Mouse (Mus musculus) layer of hippocampus, adult 8-10 months (tissue): Measurements from ENCODE around the gene Cct2. TPM values are rescaled to one million over a fixed set of nuclear protein-coding genes. Genes with fewer than 3 reads are reported as not detected.
A peak's percentile ranks its signal among the peaks of the same experiment; 100 is the strongest.

Experiments
- DNase-seq, 2 experiments: peaks; one replicate each; pipeline ENCODE4 v3.0.0; 2022; ENCODE audit warnings: low spot score in 2 of 2
- total RNA-seq, 4 experiments: library from RNA; stranded (reverse); gene quantifications; 2 replicates each; pipeline ENCODE4 v1.2.4; 2022

The Cct2 gene
- 100 to 1,000 TPM; 161 to 170 (median 162) TPM for total RNA-seq

GRCm38 (mm10) chr10:117063254-117064021 is at the start of gene Cct2:
Gene Cct2, minus strand, starts transcription at chr10:117063814.
- peak; percentile 80 to 85 for DNase-seq

- no peak for DNase-seq
These were observed 48.9 kb upstream of the Cct2 start for GRCm38 (mm10) chr10:117112545-117112944.

GRCm38 (mm10) chr10:117111455-117111854 is 47.8 kb upstream of the Cct2 start:
- no peak for DNase-seq

- DNase-seq = no peak
These were observed 46.7 kb upstream of the Cct2 start for GRCm38 (mm10) chr10:117110271-117110670.

- no peak for DNase-seq
These were observed 43.1 kb upstream of the Cct2 start for GRCm38 (mm10) chr10:117106686-117107085.

- no peak for DNase-seq
These were observed 42.6 kb upstream of the Cct2 start for GRCm38 (mm10) chr10:117106244-117106643.

- no peak for DNase-seq
These were observed 41.4 kb upstream of the Cct2 start for GRCm38 (mm10) chr10:117105015-117105414.

GRCm38 (mm10) chr10:117103854-117104598 is 40.4 kb upstream of the Cct2 start:
- no peak for DNase-seq

GRCm38 (mm10) chr10:117100175-117100574 is 36.6 kb upstream of the Cct2 start:
- no peak for DNase-seq

- DNase-seq = no peak
These were observed 33.6 kb upstream of the Cct2 start for GRCm38 (mm10) chr10:117097116-117097698.

- DNase-seq = no peak
These were observed 32.5 kb upstream of the Cct2 start for GRCm38 (mm10) chr10:117096096-117096495.

- peak in 1 of 2 experiments; percentile 44 for DNase-seq
These were observed 31.1 kb upstream of the Cct2 start for GRCm38 (mm10) chr10:117094504-117095329.

GRCm38 (mm10) chr10:117089628-117090027 is 26.0 kb upstream of the Cct2 start:
- DNase-seq = no peak

- no peak for DNase-seq
These were observed 18.3 kb upstream of the Cct2 start for GRCm38 (mm10) chr10:117081914-117082359.

GRCm38 (mm10) chr10:117081326-117081725 is 17.7 kb upstream of the Cct2 start:
- DNase-seq = no peak

GRCm38 (mm10) chr10:117078284-117078683 is 14.7 kb upstream of the Cct2 start:
- DNase-seq = no peak

- DNase-seq = no peak
These were observed 9.6 kb upstream of the Cct2 start for GRCm38 (mm10) chr10:117073176-117073575.

GRCm38 (mm10) chr10:117072191-117072888 is 8.7 kb upstream of the Cct2 start:
- DNase-seq = no peak

- no peak for DNase-seq
These were observed 5.5 kb upstream of the Cct2 start for GRCm38 (mm10) chr10:117069109-117069508.

- no peak for DNase-seq
These were observed 462 bp upstream of the Cct2 start for GRCm38 (mm10) chr10:117064076-117064475.

GRCm38 (mm10) chr10:117062894-117063253 is 740 bp downstream of the Cct2 start:
- DNase-seq = no peak
